Comparison of ENCODE assay signal across 9 mouse cellular contexts in the genomic region with DNA sequence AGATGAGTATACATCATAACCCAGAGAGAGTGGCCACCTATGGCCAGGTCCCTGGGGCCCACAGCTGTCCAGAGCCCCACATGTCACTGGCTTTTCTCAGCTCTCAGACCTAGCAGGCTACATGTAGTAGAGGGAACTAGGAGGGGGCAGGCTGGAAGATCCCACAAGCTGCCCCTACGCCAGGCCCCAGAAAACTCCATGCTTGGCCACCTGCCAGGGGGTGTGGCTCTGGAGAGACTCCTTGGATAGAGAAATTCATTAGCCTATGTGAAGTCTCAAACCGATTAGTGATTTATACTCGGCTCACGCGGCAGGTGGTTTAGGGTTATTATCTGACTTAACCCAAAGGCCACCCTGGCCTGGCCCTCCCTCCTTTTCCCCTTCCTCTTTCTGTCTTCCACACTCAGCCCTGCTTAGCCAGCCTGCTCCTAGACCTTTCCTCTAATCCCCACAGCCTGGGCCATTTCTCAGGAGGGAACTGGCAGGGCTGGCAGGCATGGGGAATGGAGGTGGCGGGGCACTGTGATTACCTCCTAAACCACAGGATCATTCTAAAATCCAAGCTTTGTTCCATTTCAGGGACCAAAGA.
DNase-seq lines count a peak whose midpoint lies in the region; ATAC-seq lines count a peak whose summit lies in the region.
"Had no signal": no experiment of that assay in that cellular context is flagged by ENCODE, and none has a peak within 500 bp of the region (broad histone marks: within the 10 kb centered on the region; RNA-seq: fewer than 3 reads in every experiment).

No protein-coding gene starts in this region.

- intact Hi-C loops in heart, postnatal 10 days (cut with DNase I) = no loop called here

- no peaks in the 10 kb centered on the region for H3K9me3 ChIP-seq in heart, embryonic 15.5 days (replicated peaks)
- no peaks in the 10 kb centered on the region for H3K9me3 ChIP-seq in lung, embryonic 16.5 days (ENCODE audit: control insufficient read depth, low read length)
- H3K9me3 ChIP-seq in forebrain, embryonic 14.5 days (replicated peaks; ENCODE audit: control insufficient read depth, low read length) = no peaks in the 10 kb centered on the region
- H3K9me3 ChIP-seq: limb, embryonic 13.5 days had no signal

- 44% methylated on average over 6 of the region's 6 CpGs for WGBS in heart, embryonic 15.5 days
- WGBS in lung, embryonic 16.5 days = 42% methylated on average over 6 of the region's 6 CpGs
- 46% methylated on average over 6 of the region's 6 CpGs for WGBS in forebrain, embryonic 14.5 days

- H3K4me1 ChIP-seq in heart, embryonic 15.5 days (replicated peaks) = peaks cover 31% of the 10 kb centered on the region
- H3K4me1 ChIP-seq in lung, embryonic 16.5 days (replicated peaks; ENCODE audit: control insufficient read depth, insufficient read depth, low read length) = peaks cover 22% of the 10 kb centered on the region
- peaks cover 5% of the 10 kb centered on the region for H3K4me1 ChIP-seq in forebrain, embryonic 14.5 days (ENCODE audit: control insufficient read depth, insufficient read depth, low read length)

- DNase-seq in heart, postnatal 10 days = no peak
- no peak for DNase-seq in lung, adult 18-20 months
- DNase-seq in forebrain, embryonic 14.5 days (ENCODE audit: low spot score) = peak; percentile 82
- peak; percentile 33 for DNase-seq in retina, embryonic 14.5 days (ENCODE audit: low spot score)
- DNase-seq in thymus, postnatal 4 days = no peak

- H3K9ac ChIP-seq in heart, embryonic 15.5 days = no peak overlapping the region
- H3K9ac ChIP-seq in lung, embryonic 16.5 days (ENCODE audit: low read length) = no peak overlapping the region
- no peak overlapping the region for H3K9ac ChIP-seq in forebrain, embryonic 14.5 days (ENCODE audit: low read length)
- H3K9ac ChIP-seq: limb, embryonic 13.5 days had no signal

- peak overlapping the region; percentile 56 for H3K27ac ChIP-seq in heart, embryonic 15.5 days
- H3K27ac ChIP-seq in lung, embryonic 16.5 days (ENCODE audit: low read length) = 0 out of 2 replicates have a peak overlapping the region, but pooled peaks have one; percentile 27
- 0 out of 2 replicates have a peak overlapping the region, but pooled peaks have one; percentile 27 for H3K27ac ChIP-seq in forebrain, embryonic 14.5 days (ENCODE audit: low read depth, low read length)
- H3K27ac ChIP-seq: limb, embryonic 13.5 days had no signal

- H3K36me3 ChIP-seq in heart, embryonic 15.5 days = no peaks in the 10 kb centered on the region
- no peaks in the 10 kb centered on the region for H3K36me3 ChIP-seq in lung, embryonic 16.5 days (ENCODE audit: control insufficient read depth, insufficient read depth, low read length)
- no peaks in the 10 kb centered on the region for H3K36me3 ChIP-seq in forebrain, embryonic 14.5 days (ENCODE audit: control insufficient read depth, insufficient read depth, low read length)
- H3K36me3 ChIP-seq: limb, embryonic 13.5 days had no signal

- H3K27me3 ChIP-seq in heart, embryonic 15.5 days = peaks cover 12% of the 10 kb centered on the region
- H3K27me3 ChIP-seq in lung, embryonic 16.5 days (ENCODE audit: control insufficient read depth, insufficient read depth, low read depth, low read length) = peaks cover 5% of the 10 kb centered on the region; the same call in 1 of the 2 replicates
- H3K27me3 ChIP-seq in forebrain, embryonic 14.5 days (replicated peaks; ENCODE audit: control insufficient read depth, insufficient read depth, low read length) = no peaks in the 10 kb centered on the region

- no peak overlapping the region for H3K4me2 ChIP-seq in heart, embryonic 15.5 days
- H3K4me2 ChIP-seq in lung, embryonic 16.5 days (ENCODE audit: low read depth, low read length) = no peak overlapping the region
- H3K4me2 ChIP-seq in forebrain, embryonic 14.5 days (ENCODE audit: low read length) = no peak overlapping the region
- H3K4me2 ChIP-seq: limb, embryonic 13.5 days had no signal

- no peak overlapping the region for H3K4me3 ChIP-seq in heart, embryonic 15.5 days
- no peak overlapping the region for H3K4me3 ChIP-seq in lung, embryonic 16.5 days (ENCODE audit: low read length)
- H3K4me3 ChIP-seq in forebrain, embryonic 14.5 days (ENCODE audit: low read depth, low read length) = no peak overlapping the region
- H3K4me3 ChIP-seq: limb, embryonic 13.5 days had no signal

- ATAC-seq in heart, embryonic 15.5 days (replicated peaks; ENCODE audit: insufficient number of reproducible peaks, insufficient read depth, low FRiP score, low read depth) = 0 out of 2 replicates have a peak, but pooled peaks have one; percentile 25
- no peak for ATAC-seq in lung, embryonic 16.5 days (ENCODE audit: low read depth)
- ATAC-seq in forebrain, embryonic 14.5 days = peak; percentile 57
- no peak for ATAC-seq in erythroblast, adult 5-6 weeks (replicated peaks; ENCODE audit: low FRiP score, poor library complexity, severe bottlenecking)

Comparison
In these comparisons a context has a peak if more than half of its experiments do, and no peak if none do; other contexts are left out.
1. ATAC-seq: peak in heart, embryonic 15.5 days (single experiment) and forebrain, embryonic 14.5 days (single experiment); none in lung, embryonic 16.5 days (single experiment) and erythroblast, adult 5-6 weeks (single experiment).
2. DNase-seq: peak in forebrain, embryonic 14.5 days (single experiment) and retina, embryonic 14.5 days (single experiment); none in heart, postnatal 10 days (0 of 2), lung, adult 18-20 months (0 of 2) and thymus, postnatal 4 days (single experiment).
3. Peak in every context shown above with its lines, with median percentiles within 50 percentile points of each other: H3K27ac ChIP-seq.